Mouse (Mus musculus) stomach, postnatal 0 days (tissue): ENCODE measurements around the gene Kdelr1. TPM values are rescaled to one million over a fixed set of nuclear protein-coding genes. Genes with fewer than 3 reads are reported as not detected.

Source experiments
- ATAC-seq: fragments of 200-750 bp; cut with Nextera tagmentation; 2 replicates; pipeline ENCODE4 v1.8.0; 2017; ENCODE audit not compliant: low FRiP score, low TSS enrichment
- DNase-seq: peaks from one replicate; pipeline ENCODE4 v3.0.0-alpha.2; 2016; ENCODE audit warnings: low spot score
- H3K27ac ChIP-seq: fragments of 300-500 bp; sonication (generic); replicated peaks from 2 replicates; pipeline ENCODE4 v1.5.1; 2014; ENCODE audit warnings: mild to moderate bottlenecking, control low read depth
- H3K27me3 ChIP-seq: fragments of 300-500 bp; sonication (generic); 2 replicates; pipeline ENCODE4 v1.6.1; 2014; ENCODE audit warnings: low read length; ENCODE audit not compliant: control insufficient read depth, insufficient read depth
- H3K36me3 ChIP-seq: fragments of 300-500 bp; sonication (generic); 2 replicates; pipeline ENCODE4 v1.6.1; 2014; ENCODE audit warnings: low read length, mixed read lengths; ENCODE audit not compliant: control insufficient read depth, insufficient read depth
- H3K4me1 ChIP-seq: fragments of 300-500 bp; sonication (generic); replicated peaks from 2 replicates; pipeline ENCODE4 v1.6.1; 2014; ENCODE audit warnings: antibody characterized with exemption; ENCODE audit not compliant: control insufficient read depth, insufficient read depth
- H3K4me2 ChIP-seq: fragments of 300-500 bp; sonication (generic); replicated peaks from 2 replicates; pipeline ENCODE4 v1.6.1; 2014; ENCODE audit warnings: low read depth, mild to moderate bottlenecking, control low read depth, moderate library complexity
- H3K4me3 ChIP-seq: fragments of 300-500 bp; sonication (generic); 2 replicates; pipeline ENCODE4 v1.5.1; 2014; ENCODE audit warnings: low read depth, low read length, control low read depth
- H3K9ac ChIP-seq: fragments of 300-500 bp; sonication (generic); 2 replicates; pipeline ENCODE4 v1.6.1; 2014; ENCODE audit warnings: mild to moderate bottlenecking, low read length, control low read depth, mixed read lengths
- H3K9me3 ChIP-seq: fragments of 300-500 bp; sonication (generic); 2 replicates; pipeline ENCODE4 v1.6.1; 2016; ENCODE audit warnings: low read length; ENCODE audit not compliant: control insufficient read depth
- CTCF ChIP-seq: IDR thresholded peaks from 2 replicates; pipeline ENCODE4 v1.5.1; 2016; ENCODE audit warnings: antibody characterized with exemption, low read depth, mild to moderate bottlenecking, moderate library complexity
- EP300 ChIP-seq: optimal IDR thresholded peaks from 2 replicates; pipeline ENCODE3; 2016; ENCODE audit warnings: antibody characterized with exemption
- WGBS: fragments of 180-500 bp; shearing (Covaris S2); extraction: QIAGEN DNeasy Blood & Tissue Kit; methylation state at CpG from one replicate; pipeline ENCODE4 v1.1.7; 2014; 5-methylcytosine and 5-hydroxymethylcytosine counted together
- polyA plus RNA-seq: library from polyadenylated mRNA; unstranded; fragments of >200 nt; fragmentation: Nextera tagmentation; extraction: Ambion mirVana; gene quantifications from 2 replicates; pipeline ENCODE4 v1.2.1, GENCODE M21; 2015

Kdelr1 gene
- polyA plus RNA-seq, 1 experiment from 2014 or later = 49.8 TPM

GRCm38 (mm10) chr7:45856950-45857901 lies 15.3 kb upstream of the Kdelr1 start:
- H3K9me3 ChIP-seq = no peaks in the 10 kb centered on the region
- WGBS = 8% methylated on average over 29 of the region's 30 CpGs
- H3K36me3 ChIP-seq = no peaks in the 10 kb centered on the region
- no peaks in the 10 kb centered on the region for H3K27me3 ChIP-seq
- H3K4me3 ChIP-seq = peak overlapping the region; percentile 28
- peak overlapping the region; percentile 35 for H3K9ac ChIP-seq
- no peak for TF ChIP-seq EP300
- no peak for TF ChIP-seq CTCF
- no peak overlapping the region for H3K27ac ChIP-seq
- H3K4me2 ChIP-seq = peak overlapping the region; percentile 59
- peak; percentile 31 for DNase-seq
- peaks cover 3% of the 10 kb centered on the region; the same call in 1 of the 2 replicates for H3K4me1 ChIP-seq
- ATAC-seq = 0 out of 2 replicates have a peak, but pooled peaks have one; percentile 16

DNA sequence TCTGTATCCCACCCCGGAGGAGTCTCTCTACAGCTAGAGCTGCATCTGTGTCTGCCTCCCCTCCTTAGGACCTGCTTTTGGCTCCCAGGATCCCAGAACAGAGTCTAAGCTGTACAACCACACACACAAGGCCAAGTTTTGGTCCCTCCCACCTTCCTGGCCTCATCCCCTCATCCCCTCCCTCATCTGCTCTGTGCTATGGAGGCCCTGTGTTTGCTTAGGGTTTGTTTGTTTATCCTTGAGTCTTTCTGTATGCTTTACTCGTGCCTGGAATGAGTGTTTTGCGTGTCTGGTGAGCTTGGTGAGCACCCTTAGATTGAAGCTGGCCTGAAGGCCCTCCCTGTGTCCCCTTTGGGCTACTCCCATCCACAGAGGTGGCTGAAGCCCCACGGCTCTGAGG lies 13.6 kb upstream of the Kdelr1 start:
- Histone ChIP-seq H3K4me1 (peaks cover 3% of the 10 kb centered on the region; the same call in 1 of the 2 replicates), H3K9ac (no peak overlapping the region), H3K9me3 (no peaks in the 10 kb centered on the region), H3K4me2 (no peak overlapping the region), H3K27me3 (no peaks in the 10 kb centered on the region), H3K4me3 (no peak overlapping the region), H3K27ac (no peak overlapping the region), H3K36me3 (no peaks in the 10 kb centered on the region)
- WGBS = 30% methylated on average over 4 of the region's 4 CpGs
- no peak for TF ChIP-seq EP300
- TF ChIP-seq CTCF = no peak
- DNase-seq (no peak), ATAC-seq (peak; percentile 61)

- Histone ChIP-seq H3K27me3 (no peaks in the 10 kb centered on the region), H3K4me2 (no peak overlapping the region), H3K9me3 (no peaks in the 10 kb centered on the region), H3K4me3 (no peak overlapping the region), H3K36me3 (no peaks in the 10 kb centered on the region), H3K27ac (no peak overlapping the region), H3K4me1 (no peaks in the 10 kb centered on the region), H3K9ac (no peak overlapping the region)
- no peak for DNase-seq
- TF ChIP-seq EP300 = no peak
- TF ChIP-seq CTCF = no peak
- ATAC-seq = no peak
- WGBS = 83% methylated on average over 7 of the region's 7 CpGs
These were observed 9.8 kb upstream of the Kdelr1 start for GRCm38 (mm10) chr7:45862804-45863203.

DNA sequence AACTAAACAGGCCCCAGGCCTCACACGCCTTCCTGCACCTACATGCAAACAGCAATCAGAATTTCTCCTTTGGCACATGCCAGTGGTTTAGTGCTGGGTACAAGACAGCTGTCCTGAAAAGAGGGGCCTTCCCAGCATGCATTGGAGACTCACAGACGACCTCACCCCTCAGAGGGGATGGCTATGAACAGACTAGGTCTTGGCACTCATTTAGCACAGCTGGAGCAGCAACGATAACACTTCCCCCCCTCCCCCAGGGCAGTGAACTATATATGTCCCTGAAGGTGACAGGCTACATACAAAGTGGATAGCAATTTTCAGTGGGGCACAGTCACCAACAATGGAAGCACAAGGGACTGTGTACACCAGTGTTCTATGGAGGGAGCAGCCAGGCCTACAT lies 8.1 kb upstream of the Kdelr1 start:
- WGBS = 60% methylated on average over 3 of the region's 3 CpGs
- Histone ChIP-seq H3K4me1 (no peaks in the 10 kb centered on the region), H3K9ac (no peak overlapping the region), H3K4me2 (no peak overlapping the region), H3K36me3 (no peaks in the 10 kb centered on the region), H3K4me3 (no peak overlapping the region), H3K9me3 (no peaks in the 10 kb centered on the region), H3K27me3 (peaks cover 1% of the 10 kb centered on the region; the same call in 1 of the 2 replicates), H3K27ac (no peak overlapping the region)
- no peak for DNase-seq
- TF ChIP-seq CTCF = no peak
- ATAC-seq = no peak

- no peaks in the 10 kb centered on the region for H3K36me3 ChIP-seq
- under 1% methylated on average over 91 of the region's 117 CpGs for WGBS
- peak overlapping the region; percentile 83 for H3K27ac ChIP-seq
- no peak for TF ChIP-seq CTCF
- no peak for TF ChIP-seq EP300
- H3K4me3 ChIP-seq = peak overlapping the region; percentile 68
- peak overlapping the region; percentile 80 for H3K9ac ChIP-seq
- peak overlapping the region; percentile 81 for H3K4me2 ChIP-seq
- H3K9me3 ChIP-seq = no peaks in the 10 kb centered on the region
- peaks cover 3% of the 10 kb centered on the region; the same call in 1 of the 2 replicates for H3K27me3 ChIP-seq
- peak; percentile 94 for DNase-seq
- peak; percentile 90 for ATAC-seq
- no peaks in the 10 kb centered on the region for H3K4me1 ChIP-seq
These were observed 6.4 kb upstream of the Kdelr1 start for GRCm38 (mm10) chr7:45865925-45866910.
